Mouse (Mus musculus) T-helper 17 cell (primary cell): ENCODE data around the gene Poglut1.

Experiments
- in situ Hi-C, 2 experiments: fragments of 300-600 bp; cut with MboI, MseI; formaldehyde crosslinking; loops; 1 replicate in 1 of 2; 2 replicates in 1 of 2; pipeline ENCODE4 v1.15.1; 2025; ENCODE audit warnings: high pct_unique_total_duplicates in 2 of 2

Gene Poglut1

GRCm38 (mm10) chr16:38549479-38550396 is at the start of gene Poglut1:
TSS of gene Poglut1 (minus strand) at chr16:38550258.
- in situ Hi-C loops: no loop called here

GRCm38 (mm10) chr16:38598986-38599680 is 49.1 kb upstream of the Poglut1 start:
- in situ Hi-C loops: no loop called here

GRCm38 (mm10) chr16:38596651-38597050 is 46.6 kb upstream of the Poglut1 start:
- in situ Hi-C loops: no loop called here

GRCm38 (mm10) chr16:38596099-38596498 is 46.0 kb upstream of the Poglut1 start:
- in situ Hi-C loops: no loop called here

- in situ Hi-C loops: no loop called here
These were observed 44.4 kb upstream of the Poglut1 start for GRCm38 (mm10) chr16:38594435-38594834.

GRCm38 (mm10) chr16:38592946-38593345 is 42.9 kb upstream of the Poglut1 start:
- in situ Hi-C loops: no loop called here

- in situ Hi-C loops: no loop called here
These were observed 42.1 kb upstream of the Poglut1 start for GRCm38 (mm10) chr16:38592026-38592678.

GRCm38 (mm10) chr16:38591506-38591905 is 41.4 kb upstream of the Poglut1 start:
- in situ Hi-C loops: no loop called here

- in situ Hi-C loops: no loop called here
These were observed 37.5 kb upstream of the Poglut1 start for GRCm38 (mm10) chr16:38587572-38587971.

GRCm38 (mm10) chr16:38587163-38587562 is 37.1 kb upstream of the Poglut1 start:
- in situ Hi-C loops: no loop called here

GRCm38 (mm10) chr16:38585186-38585585 is 35.1 kb upstream of the Poglut1 start:
- in situ Hi-C loops: no loop called here

GRCm38 (mm10) chr16:38584761-38585160 is 34.7 kb upstream of the Poglut1 start:
- in situ Hi-C loops: no loop called here

- in situ Hi-C loops: no loop called here
These were observed 21.4 kb upstream of the Poglut1 start for GRCm38 (mm10) chr16:38571481-38571880.

- in situ Hi-C loops: loop anchor here in 1 of 2 experiments (10.0 kb wide), 1 partner anchor 913 kb away; the partner anchor contains the start of gene Ndufb4
These were observed 18.1 kb upstream of the Poglut1 start for GRCm38 (mm10) chr16:38568192-38568591.

- in situ Hi-C loops: loop anchor here in 1 of 2 experiments (10.0 kb wide), 1 partner anchor 909 kb away; the partner anchor contains the start of gene Ndufb4
These were observed 13.5 kb upstream of the Poglut1 start for GRCm38 (mm10) chr16:38563516-38563915.

- in situ Hi-C loops: loop anchor here in 1 of 2 experiments (10.0 kb wide), 1 partner anchor 908 kb away; the partner anchor contains the start of gene Ndufb4
These were observed 12.9 kb upstream of the Poglut1 start for GRCm38 (mm10) chr16:38562968-38563327.

- in situ Hi-C loops: loop anchor here in 1 of 2 experiments (10.0 kb wide), 1 partner anchor 908 kb away; the partner anchor contains the start of gene Ndufb4
These were observed 12.3 kb upstream of the Poglut1 start for GRCm38 (mm10) chr16:38562131-38562967.

GRCm38 (mm10) chr16:38558221-38558748 is 8.2 kb upstream of the Poglut1 start, which contains the start of gene Tmem39a:
TSS of gene Tmem39a (plus strand) at chr16:38558698.
- in situ Hi-C loops: no loop called here

- in situ Hi-C loops: no loop called here
These were observed 5.9 kb upstream of the Poglut1 start for GRCm38 (mm10) chr16:38555988-38556387.

GRCm38 (mm10) chr16:38548000-38548399 is 2.1 kb downstream of the Poglut1 start:
- in situ Hi-C loops: no loop called here
